In the genomic region with DNA sequence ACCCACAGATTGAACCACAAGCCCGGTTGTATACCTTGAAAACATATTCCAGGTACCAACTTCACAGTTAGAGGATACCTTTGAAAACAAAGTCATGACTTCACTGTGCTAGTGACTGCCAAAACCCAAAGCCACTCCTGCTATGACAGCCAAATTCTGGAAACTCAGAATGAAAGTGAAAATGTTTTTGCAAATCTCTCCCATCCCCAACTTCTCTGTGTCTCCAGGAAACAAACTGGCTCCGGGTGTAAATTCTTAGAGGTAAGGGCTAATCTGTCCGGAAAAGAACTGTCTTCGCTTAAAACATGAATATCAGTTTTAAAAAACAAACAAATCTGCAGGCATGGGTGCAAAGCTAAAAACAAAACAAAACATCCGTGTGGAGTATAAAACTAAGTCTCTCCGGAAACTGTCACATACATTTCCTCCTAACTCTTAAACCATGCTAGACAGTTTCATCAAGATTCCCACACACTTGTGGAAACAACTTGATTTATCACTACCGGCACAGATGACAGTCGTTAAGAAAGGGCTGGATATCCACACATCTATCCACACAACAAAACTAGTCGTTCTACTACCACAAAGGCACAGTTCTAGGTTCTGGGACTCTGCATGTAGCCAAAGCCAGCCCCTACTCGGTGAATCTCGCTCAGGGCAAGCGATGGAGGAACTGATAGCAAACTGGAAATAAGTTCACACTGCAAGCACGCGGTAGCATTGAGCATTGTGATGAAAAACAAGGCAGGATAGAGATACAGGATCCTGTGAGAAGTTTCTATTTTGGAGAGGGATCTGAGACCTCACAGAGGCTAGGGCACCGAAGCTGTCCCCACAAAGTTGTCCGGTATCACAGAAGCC, we compare ENCODE assay signal across 8 mouse cellular contexts. TPM values are rescaled to one million over a fixed set of nuclear protein-coding genes. Genes with fewer than 3 reads are reported as not detected.
DNase-seq lines count a peak whose midpoint lies in the region; ATAC-seq lines count a peak whose summit lies in the region.

No protein-coding gene starts in this region.

- peak overlapping the region; percentile 69 for H3K4me3 ChIP-seq in heart, embryonic 11.5 days (ENCODE audit: low read depth, low read length)
- H3K4me3 ChIP-seq in liver, embryonic 11.5 days (ENCODE audit: low read depth, low read length), result peak overlapping the region; percentile 67

- no peaks in the 10 kb centered on the region for H3K4me1 ChIP-seq in heart, embryonic 11.5 days (ENCODE audit: control insufficient read depth, insufficient read depth, low read length)
- peaks cover 3% of the 10 kb centered on the region; the same call in 1 of the 2 replicates for H3K4me1 ChIP-seq in liver, embryonic 11.5 days (replicated peaks; ENCODE audit: control insufficient read depth, insufficient read depth, low read length)

- peaks cover 18% of the 10 kb centered on the region; the same call in 1 of the 2 replicates for H3K27me3 ChIP-seq in heart, embryonic 11.5 days (ENCODE audit: control insufficient read depth, insufficient read depth, low read length)
- peaks cover 27% of the 10 kb centered on the region for H3K27me3 ChIP-seq in liver, embryonic 11.5 days (replicated peaks; ENCODE audit: control insufficient read depth, insufficient read depth, low read length)

- H3K9me3 ChIP-seq in heart, embryonic 11.5 days (replicated peaks; ENCODE audit: control insufficient read depth, low read length), result no peaks in the 10 kb centered on the region
- no peaks in the 10 kb centered on the region for H3K9me3 ChIP-seq in liver, embryonic 11.5 days (ENCODE audit: control insufficient read depth, low read length)

- no peaks in the 10 kb centered on the region for H3K36me3 ChIP-seq in heart, embryonic 11.5 days (ENCODE audit: control insufficient read depth, insufficient read depth, low read length)
- no peaks in the 10 kb centered on the region for H3K36me3 ChIP-seq in liver, embryonic 11.5 days (ENCODE audit: control insufficient read depth, insufficient read depth, low read length)

- peak overlapping the region; percentile 87 for H3K9ac ChIP-seq in heart, embryonic 11.5 days (ENCODE audit: low read depth, low read length)
- peak overlapping the region; percentile 66 for H3K9ac ChIP-seq in liver, embryonic 11.5 days (ENCODE audit: low read depth, low read length)

- H3K4me2 ChIP-seq in heart, embryonic 11.5 days, result peak overlapping the region; percentile 92
- peak overlapping the region; percentile 91 for H3K4me2 ChIP-seq in liver, embryonic 11.5 days

- no peak overlapping the region for H3K27ac ChIP-seq in heart, embryonic 11.5 days (ENCODE audit: low read depth, low read length)
- H3K27ac ChIP-seq in liver, embryonic 11.5 days (ENCODE audit: low read depth, low read length), result no peak overlapping the region

- ATAC-seq in heart, embryonic 11.5 days (replicated peaks; ENCODE audit: insufficient number of reproducible peaks, low FRiP score, low TSS enrichment), result no peak
- no peak for ATAC-seq in liver, embryonic 11.5 days (replicated peaks; ENCODE audit: low FRiP score)

- 27% methylated on average over 16 of the region's 16 CpGs for WGBS in heart, embryonic 11.5 days (ENCODE audit: insufficient replicate concordance)
- WGBS in liver, embryonic 11.5 days, result 24% methylated on average over 16 of the region's 16 CpGs

- peak; percentile 44 for DNase-seq in heart, adult 8-10 months (ENCODE audit: low spot score)
- no peak for DNase-seq in heart, postnatal 4 days
- peak; percentile 17 for DNase-seq in ZHBTc4 (ENCODE audit: low read depth, low spot score)
- no peak for DNase-seq in liver, embryonic 11.5 days (ENCODE audit: low spot score)
- peak; percentile 25 for DNase-seq in retina, postnatal 1 day
- DNase-seq in left cerebral cortex, adult 18-20 months (ENCODE audit: low spot score in 2 of 2), result no peak
- DNase-seq in gastrocnemius, adult 18-20 months (ENCODE audit: low spot score), result no peak

RNA-seq across cellular contexts. Expression of a gene that starts 0.9 kb away (rescaled TPM):
- total RNA-seq in heart, adult 8-10 months (2022), result 10 to 100 TPM; 40.1 to 57.0 (median 48.9) TPM
- total RNA-seq in heart, postnatal 4 days (2021), result 10 to 100 TPM; 17.6 to 20.4 TPM
- polyA plus RNA-seq in heart, embryonic 11.5 days (2014; fragmentation: Nextera tagmentation; extraction: Ambion mirVana), result 5.8 and 6.1 TPM in 2 replicates
- 4.1 and 4.5 TPM in 2 replicates for polyA plus RNA-seq in liver, embryonic 11.5 days (2014; fragmentation: Nextera tagmentation; extraction: Ambion mirVana)
- 10 to 100 TPM; 19.4 to 20.0 TPM for total RNA-seq in left cerebral cortex, adult 18-20 months (2021)
- total RNA-seq in gastrocnemius, adult 18-20 months (2021), result 10 to 100 TPM; 27.4 to 28.5 TPM

RNA-seq across cellular contexts. Expression of a gene that starts 0.9 kb away (rescaled TPM):
- total RNA-seq in heart, adult 8-10 months (2022), result 1 to 10 TPM in 3 of 4 experiments, under 1 TPM in 1; 0.72 to 2.2 (median 1.6) TPM
- total RNA-seq in heart, postnatal 4 days (2021), result 1 to 10 TPM; 2.5 to 3.4 TPM
- 2.1 and 4.0 TPM in 2 replicates for polyA plus RNA-seq in heart, embryonic 11.5 days (2014; fragmentation: Nextera tagmentation; extraction: Ambion mirVana)
- 2.0 and 2.4 TPM in 2 replicates for polyA plus RNA-seq in liver, embryonic 11.5 days (2014; fragmentation: Nextera tagmentation; extraction: Ambion mirVana)
- 1 to 10 TPM; 7.2 to 8.7 TPM for total RNA-seq in left cerebral cortex, adult 18-20 months (2021)
- total RNA-seq in gastrocnemius, adult 18-20 months (2021), result 1 to 10 TPM; 1.0 to 1.4 TPM

RNA-seq across cellular contexts. Expression of a gene that starts 26.8 kb away (rescaled TPM):
- total RNA-seq in heart, adult 8-10 months (2022), result 10 to 100 TPM in 3 of 4 experiments, 1 to 10 TPM in 1; 8.6 to 11.3 (median 10.7) TPM
- total RNA-seq in heart, postnatal 4 days (2021), result 1 to 10 TPM; 3.0 to 3.9 TPM
- polyA plus RNA-seq in heart, embryonic 11.5 days (2014; fragmentation: Nextera tagmentation; extraction: Ambion mirVana), result 1.2 and 1.4 TPM in 2 replicates
- polyA plus RNA-seq in liver, embryonic 11.5 days (2014; fragmentation: Nextera tagmentation; extraction: Ambion mirVana), result 0.53 and 0.55 TPM in 2 replicates
- total RNA-seq in left cerebral cortex, adult 18-20 months (2021), result 10 to 100 TPM; 39.9 to 47.2 TPM
- under 1 TPM; 0.48 to 0.71 TPM for total RNA-seq in gastrocnemius, adult 18-20 months (2021)

Comparison
In these comparisons a context has a peak if more than half of its experiments do, and no peak if none do; other contexts are left out.
1. DNase-seq: peak in heart, adult 8-10 months (single experiment), ZHBTc4 (single experiment) and retina, postnatal 1 day (single experiment); none in heart, postnatal 4 days (single experiment), liver, embryonic 11.5 days (single experiment), left cerebral cortex, adult 18-20 months (0 of 2) and gastrocnemius, adult 18-20 months (single experiment).